Mouse (Mus musculus) lung, embryonic 15.5 days (tissue): Measurements from ENCODE around the gene Polr3b. TPM values are rescaled to one million over a fixed set of nuclear protein-coding genes. Genes with fewer than 3 reads are reported as not detected.

Experiments
- ATAC-seq: fragments of 200-750 bp; cut with Nextera tagmentation; 2 replicates; pipeline ENCODE4 v1.8.0; 2017; ENCODE audit warnings: moderate number of reproducible peaks, borderline replicate concordance; ENCODE audit not compliant: low FRiP score, low TSS enrichment; ENCODE audit errors: extremely low read depth
- H3K27ac ChIP-seq: fragments of 300-500 bp; sonication (generic); 2 replicates; pipeline ENCODE4 v1.5.1; 2015; ENCODE audit warnings: moderate library complexity, mild to moderate bottlenecking, inconsistent platforms
- H3K27me3 ChIP-seq: fragments of 300-500 bp; sonication (generic); 2 replicates; pipeline ENCODE4 v1.6.1; 2015; ENCODE audit warnings: inconsistent platforms
- H3K36me3 ChIP-seq: fragments of 300-500 bp; sonication (generic); 2 replicates; pipeline ENCODE4 v1.6.1; 2015; ENCODE audit warnings: inconsistent platforms
- H3K4me1 ChIP-seq: fragments of 300-500 bp; sonication (generic); 2 replicates; pipeline ENCODE4 v1.6.1; 2015; ENCODE audit warnings: inconsistent platforms
- H3K4me2 ChIP-seq: fragments of 300-500 bp; sonication (generic); 2 replicates; pipeline ENCODE4 v1.6.1; 2015; ENCODE audit warnings: inconsistent platforms, mild to moderate bottlenecking, moderate library complexity
- H3K4me3 ChIP-seq: fragments of 300-500 bp; sonication (generic); 2 replicates; pipeline ENCODE4 v1.5.1; 2015; ENCODE audit warnings: mild to moderate bottlenecking, inconsistent platforms
- H3K9ac ChIP-seq: fragments of 300-500 bp; sonication (generic); 2 replicates; pipeline ENCODE4 v1.6.1; 2015; ENCODE audit warnings: inconsistent platforms
- H3K9me3 ChIP-seq: fragments of 300-500 bp; sonication (generic); 2 replicates; pipeline ENCODE4 v1.6.1; 2016; ENCODE audit warnings: inconsistent platforms
- WGBS: fragments of 180-500 bp; shearing (Covaris S2); methylation state at CpG from one replicate; pipeline ENCODE4 v1.1.7; 2015; 5-methylcytosine and 5-hydroxymethylcytosine counted together
- polyA plus RNA-seq: library from polyadenylated mRNA; unstranded; fragments of >200 nt; fragmentation: Nextera tagmentation; extraction: Ambion mirVana; gene quantifications from 2 replicates; pipeline ENCODE4 v1.2.1, GENCODE M21; 2015

Gene Polr3b
- polyA plus RNA-seq, 1 experiment from 2014 or later: 15.7 TPM

DNA sequence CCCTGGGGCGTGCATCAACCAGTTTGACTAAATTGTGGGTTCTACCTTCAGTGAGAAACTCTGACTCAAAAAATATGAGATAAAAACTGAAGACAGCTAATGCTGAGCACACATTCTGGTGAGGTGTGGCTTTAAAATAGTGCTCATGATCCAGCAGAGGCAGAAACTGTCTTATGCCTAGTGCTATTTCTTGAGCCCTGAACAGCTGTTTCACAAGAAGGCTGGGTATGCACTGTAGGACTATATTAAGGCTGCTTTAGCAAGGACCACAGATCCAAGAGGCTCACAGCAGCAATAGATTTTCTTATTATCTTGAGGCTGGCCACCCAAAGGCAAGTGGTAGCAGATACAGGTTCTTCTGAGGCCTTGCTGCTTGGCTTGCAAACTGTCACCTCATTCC is 80.0 kb downstream of the Polr3b start:
- Histone ChIP-seq H3K27me3 (no peaks in the 10 kb centered on the region), H3K36me3 (peaks cover 26% of the 10 kb centered on the region), H3K4me2 (no peak overlapping the region), H3K9me3 (no peaks in the 10 kb centered on the region), H3K4me1 (peaks cover 11% of the 10 kb centered on the region), H3K27ac (no peak overlapping the region), H3K4me3 (no peak overlapping the region), H3K9ac (no peak overlapping the region)
- ATAC-seq: no peak
- 90% methylated on average over 1 of the region's 1 CpGs for WGBS

DNA sequence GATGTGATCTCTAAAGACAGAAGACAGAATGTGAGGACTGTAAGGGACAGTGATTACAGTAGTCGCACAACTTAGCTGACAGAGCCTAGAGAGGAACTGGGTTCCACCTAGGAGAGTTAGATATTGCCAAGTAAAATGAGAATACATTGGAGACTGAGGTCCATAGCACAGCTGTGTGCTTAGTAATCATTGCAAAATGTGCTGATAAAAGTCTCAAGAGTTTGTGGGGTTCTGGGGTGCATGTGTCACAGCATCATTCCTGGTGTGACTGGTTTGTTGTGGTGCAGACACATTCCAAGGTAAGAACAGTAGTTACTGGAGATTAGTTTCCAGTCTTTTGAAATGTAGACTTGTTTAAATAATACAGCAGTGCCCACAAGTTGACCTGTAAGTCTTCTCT is 82.5 kb downstream of the Polr3b start:
- Histone ChIP-seq H3K27ac (no peak overlapping the region), H3K9me3 (no peaks in the 10 kb centered on the region), H3K4me1 (peaks cover 16% of the 10 kb centered on the region), H3K27me3 (no peaks in the 10 kb centered on the region), H3K36me3 (peaks cover 15% of the 10 kb centered on the region), H3K9ac (no peak overlapping the region), H3K4me3 (no peak overlapping the region), H3K4me2 (no peak overlapping the region)
- ATAC-seq: no peak
- 90% methylated on average over 1 of the region's 1 CpGs for WGBS

DNA sequence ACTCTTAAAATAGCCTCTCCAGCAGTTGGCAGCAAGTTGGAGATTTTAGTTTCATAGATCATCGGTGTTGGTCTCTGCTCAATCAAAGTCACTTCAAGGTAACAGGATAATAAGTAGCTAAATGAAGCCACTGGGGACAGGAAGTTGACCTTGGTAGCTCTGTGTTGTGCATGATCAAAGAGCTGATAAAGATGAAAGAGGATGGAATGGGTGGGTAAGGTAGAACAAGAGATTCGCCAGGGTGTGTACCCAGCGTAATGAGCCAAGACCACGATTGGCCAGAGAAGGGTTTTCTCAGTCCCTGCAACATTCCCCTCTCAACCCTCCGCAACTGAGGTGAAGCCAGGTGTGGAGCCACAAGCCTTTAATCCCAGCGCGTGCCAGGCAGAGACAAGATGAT is 83.1 kb downstream of the Polr3b start:
- no peaks in the 10 kb centered on the region for H3K9me3 ChIP-seq
- no peak overlapping the region for H3K27ac ChIP-seq
- no peak overlapping the region for H3K4me2 ChIP-seq
- no peak overlapping the region for H3K4me3 ChIP-seq
- no peak for ATAC-seq
- H3K36me3 ChIP-seq: peaks cover 9% of the 10 kb centered on the region; the same call in 1 of the 2 replicates
- WGBS: 82% methylated on average over 7 of the region's 7 CpGs
- H3K27me3 ChIP-seq: no peaks in the 10 kb centered on the region
- H3K4me1 ChIP-seq: peaks cover 16% of the 10 kb centered on the region
- H3K9ac ChIP-seq: no peak overlapping the region

GRCm38 (mm10) chr10:84706543-84706942 is 84.5 kb downstream of the Polr3b start:
- Histone ChIP-seq H3K9me3 (no peaks in the 10 kb centered on the region), H3K4me3 (no peak overlapping the region), H3K27ac (no peak overlapping the region), H3K27me3 (no peaks in the 10 kb centered on the region), H3K9ac (no peak overlapping the region), H3K4me1 (peaks cover 18% of the 10 kb centered on the region), H3K36me3 (0 out of 2 replicates have a peak, but pooled peaks cover 8% of the 10 kb centered on the region), H3K4me2 (no peak overlapping the region)
- WGBS: 25% methylated on average over 8 of the region's 8 CpGs
- no peak for ATAC-seq

GRCm38 (mm10) chr10:84707226-84707625 is 85.1 kb downstream of the Polr3b start:
- WGBS: 29% methylated on average over 6 of the region's 6 CpGs
- no peaks in the 10 kb centered on the region for H3K9me3 ChIP-seq
- H3K4me2 ChIP-seq: no peak overlapping the region
- H3K27me3 ChIP-seq: no peaks in the 10 kb centered on the region
- peaks cover 20% of the 10 kb centered on the region for H3K4me1 ChIP-seq
- H3K27ac ChIP-seq: peak overlapping the region; percentile 14; the same call in 1 of the 2 replicates
- no peak overlapping the region for H3K4me3 ChIP-seq
- no peak overlapping the region for H3K9ac ChIP-seq
- 0 out of 2 replicates have a peak, but pooled peaks cover 5% of the 10 kb centered on the region for H3K36me3 ChIP-seq
- ATAC-seq: no peak; the same call in 1 of the 2 replicates

- Histone ChIP-seq H3K9me3 (no peaks in the 10 kb centered on the region), H3K27ac (no peak overlapping the region), H3K36me3 (0 out of 2 replicates have a peak, but pooled peaks cover 3% of the 10 kb centered on the region), H3K4me3 (no peak overlapping the region), H3K4me1 (peaks cover 28% of the 10 kb centered on the region), H3K27me3 (no peaks in the 10 kb centered on the region), H3K9ac (no peak overlapping the region), H3K4me2 (no peak overlapping the region)
- WGBS: 60% methylated on average over 14 of the region's 14 CpGs
- no peak for ATAC-seq
These were observed 85.8 kb downstream of the Polr3b start for GRCm38 (mm10) chr10:84707752-84708530.

DNA sequence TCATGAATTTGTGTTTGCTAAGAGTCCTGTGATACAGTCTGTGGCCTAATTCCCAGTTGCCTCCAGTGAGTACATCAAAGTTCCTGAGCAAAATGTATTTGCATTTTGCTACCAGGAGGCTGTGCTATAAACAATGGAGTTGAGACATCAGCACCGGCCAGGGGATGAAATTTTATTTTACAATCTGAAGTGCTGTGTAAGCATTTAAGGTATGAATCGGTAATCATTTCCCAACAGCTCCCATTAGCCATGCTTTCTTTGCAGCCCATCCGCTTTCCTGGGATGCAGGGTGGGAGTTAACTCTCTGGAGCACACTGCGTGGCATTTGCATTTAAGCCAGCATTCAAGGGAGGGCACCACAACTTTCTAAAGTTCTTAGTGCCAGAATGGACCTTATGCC is 88.1 kb downstream of the Polr3b start:
- no peaks in the 10 kb centered on the region for H3K27me3 ChIP-seq
- H3K4me1 ChIP-seq: peaks cover 33% of the 10 kb centered on the region
- H3K4me2 ChIP-seq: no peak overlapping the region
- H3K27ac ChIP-seq: no peak overlapping the region
- peaks cover 9% of the 10 kb centered on the region; the same call in 1 of the 2 replicates for H3K36me3 ChIP-seq
- no peak overlapping the region for H3K4me3 ChIP-seq
- H3K9me3 ChIP-seq: no peaks in the 10 kb centered on the region
- 39% methylated on average over 4 of the region's 4 CpGs for WGBS
- ATAC-seq: no peak
- H3K9ac ChIP-seq: no peak overlapping the region

DNA sequence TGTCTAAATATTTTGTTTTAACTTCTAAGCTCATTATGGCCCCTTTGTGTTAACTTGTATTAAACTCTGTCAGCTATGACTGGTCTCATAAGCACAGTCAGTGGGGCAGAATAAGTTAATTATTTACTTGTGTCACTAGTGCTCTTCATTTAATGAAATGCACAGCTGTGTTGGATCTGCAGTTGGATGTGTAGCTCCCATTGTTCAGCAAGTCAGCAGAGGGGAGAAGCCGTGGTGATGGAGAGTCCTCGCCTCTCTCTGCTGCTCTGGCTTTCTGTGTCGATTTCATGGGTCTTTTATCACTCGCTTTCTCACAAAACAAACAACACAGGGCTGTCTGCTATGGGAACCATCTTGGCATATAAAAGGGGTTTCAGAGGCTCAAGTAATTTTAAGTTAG is 88.7 kb downstream of the Polr3b start:
- H3K9me3 ChIP-seq: no peaks in the 10 kb centered on the region
- H3K27me3 ChIP-seq: no peaks in the 10 kb centered on the region
- H3K4me2 ChIP-seq: no peak overlapping the region
- H3K36me3 ChIP-seq: peaks cover 16% of the 10 kb centered on the region; the same call in 1 of the 2 replicates
- ATAC-seq: no peak
- no peak overlapping the region for H3K27ac ChIP-seq
- 49% methylated on average over 4 of the region's 4 CpGs for WGBS
- H3K9ac ChIP-seq: no peak overlapping the region
- peaks cover 33% of the 10 kb centered on the region for H3K4me1 ChIP-seq
- H3K4me3 ChIP-seq: no peak overlapping the region

DNA sequence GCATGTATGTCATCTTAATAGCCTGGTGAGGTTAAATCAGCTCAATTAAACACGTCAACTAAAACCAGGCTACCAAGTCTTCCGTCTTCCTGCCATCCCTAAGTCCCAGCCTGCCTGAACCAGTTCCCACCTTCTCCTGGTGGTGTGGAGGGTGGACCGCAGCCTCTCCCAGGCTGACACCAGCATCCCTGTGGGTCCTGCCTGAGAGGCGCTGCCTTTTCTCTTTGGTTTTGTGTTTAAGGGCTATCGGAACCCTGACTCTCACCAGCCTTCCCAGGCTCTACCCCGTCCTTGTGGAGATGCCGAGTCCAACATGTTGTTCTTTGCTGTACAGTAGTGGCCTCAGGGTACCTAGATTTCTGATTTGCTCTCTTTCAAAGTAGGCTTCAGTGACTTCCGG is 89.4 kb downstream of the Polr3b start:
- H3K27me3 ChIP-seq: no peaks in the 10 kb centered on the region
- H3K9ac ChIP-seq: no peak overlapping the region
- H3K4me1 ChIP-seq: peaks cover 27% of the 10 kb centered on the region
- H3K27ac ChIP-seq: peak overlapping the region; percentile 58
- H3K36me3 ChIP-seq: peaks cover 21% of the 10 kb centered on the region; the same call in 1 of the 2 replicates
- ATAC-seq: no peak
- H3K4me3 ChIP-seq: no peak overlapping the region
- no peaks in the 10 kb centered on the region for H3K9me3 ChIP-seq
- H3K4me2 ChIP-seq: no peak overlapping the region
- WGBS: 85% methylated on average over 8 of the region's 8 CpGs

- no peak overlapping the region for H3K9ac ChIP-seq
- H3K9me3 ChIP-seq: no peaks in the 10 kb centered on the region
- H3K4me1 ChIP-seq: peaks cover 24% of the 10 kb centered on the region
These were observed 89.8 kb downstream of the Polr3b start for GRCm38 (mm10) chr10:84711940-84712339.

DNA sequence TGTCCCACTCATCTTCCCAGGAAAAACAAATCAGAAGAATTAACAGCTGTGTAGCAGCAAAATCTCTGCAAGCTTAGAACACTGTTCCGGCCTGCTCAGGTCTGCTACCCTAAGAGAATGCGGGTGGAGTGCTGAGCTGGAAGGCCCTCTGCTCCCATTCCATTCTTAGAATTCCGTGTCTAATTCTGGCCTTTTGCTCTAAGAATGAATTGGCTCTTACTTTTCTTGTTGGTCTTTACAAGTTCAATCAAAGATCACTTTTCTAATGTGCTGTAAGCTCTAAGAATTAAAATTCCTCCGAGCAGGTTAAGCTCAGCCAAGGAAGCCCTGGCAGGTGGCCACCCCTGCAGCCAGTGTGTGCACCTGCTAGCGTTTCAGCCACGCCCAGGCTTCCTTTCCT is 90.4 kb downstream of the Polr3b start:
- WGBS: 72% methylated on average over 6 of the region's 6 CpGs
- Histone ChIP-seq H3K4me1 (peaks cover 18% of the 10 kb centered on the region), H3K36me3 (peaks cover 21% of the 10 kb centered on the region; the same call in 1 of the 2 replicates), H3K27ac (peak overlapping the region; percentile 58), H3K9me3 (no peaks in the 10 kb centered on the region), H3K27me3 (no peaks in the 10 kb centered on the region), H3K4me3 (no peak overlapping the region), H3K9ac (no peak overlapping the region), H3K4me2 (no peak overlapping the region)
- ATAC-seq: no peak

More at GRCm38 (mm10) chr10:84711940-84712339, 89.8 kb downstream of the Polr3b start:
- Histone ChIP-seq H3K4me2 (no peak overlapping the region), H3K27me3 (no peaks in the 10 kb centered on the region), H3K4me3 (no peak overlapping the region), H3K27ac (peak overlapping the region; percentile 58), H3K36me3 (peaks cover 21% of the 10 kb centered on the region; the same call in 1 of the 2 replicates)
- ATAC-seq: no peak
- 49% methylated on average over 5 of the region's 5 CpGs for WGBS

DNA sequence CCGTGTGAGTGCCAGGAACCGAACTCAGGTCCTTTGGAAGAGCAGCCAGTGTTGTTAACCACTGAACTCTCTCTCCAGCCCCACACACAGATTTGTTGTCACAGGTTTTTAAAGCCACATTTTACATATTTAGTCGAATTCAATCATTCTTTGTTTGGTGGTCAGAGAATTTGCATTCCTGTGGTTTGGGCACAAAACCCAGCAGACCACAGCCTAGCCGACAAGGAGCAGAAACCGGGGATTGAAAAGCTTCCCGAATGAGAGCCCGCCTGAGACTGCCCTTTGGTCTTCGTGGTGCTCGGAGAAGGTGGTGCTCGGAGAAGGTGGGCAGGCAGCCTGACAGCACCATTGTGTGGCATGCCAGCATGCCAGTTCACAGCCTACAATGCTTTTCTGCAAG is 91.0 kb downstream of the Polr3b start:
- H3K4me2 ChIP-seq: no peak overlapping the region
- H3K27ac ChIP-seq: peak overlapping the region; percentile 58
- no peak for ATAC-seq
- H3K36me3 ChIP-seq: peaks cover 21% of the 10 kb centered on the region; the same call in 1 of the 2 replicates
- H3K9me3 ChIP-seq: no peaks in the 10 kb centered on the region
- peaks cover 17% of the 10 kb centered on the region; the same call in 1 of the 2 replicates for H3K4me1 ChIP-seq
- H3K27me3 ChIP-seq: no peaks in the 10 kb centered on the region
- no peak overlapping the region for H3K9ac ChIP-seq
- H3K4me3 ChIP-seq: no peak overlapping the region
- WGBS: 72% methylated on average over 10 of the region's 10 CpGs
